Mouse (Mus musculus) adrenal gland (tissue): Measurements from ENCODE around the gene Zfp541.

Experiments
- intact Hi-C: fragments of 180-260 bp; cut with DNase I; formaldehyde crosslinking; loops from one replicate; pipeline ENCODE4 v1.15.1; 2025

Zfp541 gene

DNA sequence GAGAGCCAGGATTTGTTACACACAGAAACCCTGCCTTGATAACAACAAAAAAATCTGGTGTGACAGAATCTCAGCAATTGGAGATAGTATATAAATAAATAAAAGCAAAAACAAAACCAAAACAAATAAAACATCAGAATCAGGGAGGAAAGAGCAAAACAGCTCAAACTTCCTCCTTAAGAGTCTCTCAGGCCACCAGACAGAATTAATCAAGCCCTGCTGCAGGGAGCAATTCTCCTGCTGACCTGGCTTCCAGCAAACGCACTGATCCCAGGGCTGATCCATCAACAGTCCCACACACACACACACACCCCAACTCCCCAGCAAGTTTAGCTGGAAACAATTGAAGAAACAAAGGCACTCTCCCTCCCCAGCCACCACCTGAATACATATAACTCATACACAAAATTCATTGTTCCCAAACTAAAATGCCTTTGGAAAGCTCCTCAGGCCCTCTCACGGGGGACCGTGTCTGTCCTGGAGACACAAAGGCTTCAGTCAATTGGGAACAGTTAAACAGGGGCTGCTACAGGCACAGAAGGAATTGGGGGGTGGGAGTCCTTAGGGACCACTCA lies 17.7 kb upstream of the Zfp541 start:
- intact Hi-C loops = no loop called here

GRCm38 (mm10) chr7:16044531-16044930 lies 17.1 kb upstream of the Zfp541 start:
- intact Hi-C loops = no loop called here

GRCm38 (mm10) chr7:16045538-16045937 lies 16.1 kb upstream of the Zfp541 start:
- intact Hi-C loops = no loop called here

GRCm38 (mm10) chr7:16046101-16046480 lies 15.5 kb upstream of the Zfp541 start:
- intact Hi-C loops = no loop called here

GRCm38 (mm10) chr7:16046481-16047337 lies 14.9 kb upstream of the Zfp541 start:
- intact Hi-C loops = no loop called here

- intact Hi-C loops = no loop called here
Observed at GRCm38 (mm10) chr7:16047338-16048146, 14.1 kb upstream of the Zfp541 start, which contains the start of gene Bicra. Gene Bicra, minus strand, starts transcription at chr7:16047921.

DNA sequence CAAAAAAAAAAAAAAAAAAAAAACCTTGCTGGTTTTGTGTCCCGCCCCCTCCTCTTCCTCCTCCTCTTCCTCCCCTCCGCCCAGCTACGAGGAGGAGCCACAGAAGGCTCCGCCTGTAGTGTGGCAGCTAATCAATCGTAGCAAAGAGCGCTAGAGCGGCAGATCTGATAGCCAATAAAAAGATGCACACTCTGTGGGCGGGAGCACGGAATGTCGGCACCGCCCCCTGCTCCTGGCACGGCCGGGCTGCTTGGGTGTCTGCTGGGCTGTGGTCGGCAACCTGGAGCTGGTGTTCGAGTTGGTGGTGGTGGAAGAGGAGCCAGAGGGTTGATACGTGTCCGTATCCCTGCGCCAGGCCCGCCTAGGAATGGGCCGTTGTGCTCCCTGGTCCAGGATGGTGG lies 13.4 kb upstream of the Zfp541 start:
- intact Hi-C loops = no loop called here

- intact Hi-C loops = no loop called here
Observed at GRCm38 (mm10) chr7:16048675-16049575, 12.7 kb upstream of the Zfp541 start.

GRCm38 (mm10) chr7:16049576-16049915 lies 12.1 kb upstream of the Zfp541 start:
- intact Hi-C loops = no loop called here

- intact Hi-C loops = loop anchor here (2.0 kb wide), 1 partner anchor 68 kb away; no protein-coding TSS in a partner anchor
Observed at GRCm38 (mm10) chr7:16050600-16050999, 11.0 kb upstream of the Zfp541 start.

GRCm38 (mm10) chr7:16051883-16052595 lies 9.6 kb upstream of the Zfp541 start:
- intact Hi-C loops = loop anchor here (2.0 kb wide), 1 partner anchor 69 kb away; no protein-coding TSS in a partner anchor

DNA sequence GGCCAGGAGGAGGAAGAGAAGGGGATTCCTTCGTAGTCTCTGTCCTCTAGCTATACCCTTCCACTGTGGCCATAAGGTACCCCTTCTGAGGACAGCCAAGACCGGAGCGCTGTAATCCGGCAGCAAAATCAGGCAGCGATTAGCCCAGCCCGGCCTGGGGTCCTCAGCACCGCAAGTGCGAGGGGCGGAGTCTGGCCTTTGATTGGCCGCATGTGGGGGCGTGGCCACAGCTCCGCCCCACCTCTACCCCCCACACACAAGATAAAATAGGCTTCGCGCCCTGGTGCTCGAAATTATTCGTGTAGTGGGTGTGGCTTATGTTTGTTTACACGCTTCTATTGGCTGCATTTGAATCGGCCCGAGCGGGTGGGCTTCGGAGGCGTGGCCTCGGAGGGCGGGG lies 8.9 kb upstream of the Zfp541 start:
- intact Hi-C loops = no loop called here

- intact Hi-C loops = no loop called here
Observed at GRCm38 (mm10) chr7:16053105-16053504, 8.5 kb upstream of the Zfp541 start.

DNA sequence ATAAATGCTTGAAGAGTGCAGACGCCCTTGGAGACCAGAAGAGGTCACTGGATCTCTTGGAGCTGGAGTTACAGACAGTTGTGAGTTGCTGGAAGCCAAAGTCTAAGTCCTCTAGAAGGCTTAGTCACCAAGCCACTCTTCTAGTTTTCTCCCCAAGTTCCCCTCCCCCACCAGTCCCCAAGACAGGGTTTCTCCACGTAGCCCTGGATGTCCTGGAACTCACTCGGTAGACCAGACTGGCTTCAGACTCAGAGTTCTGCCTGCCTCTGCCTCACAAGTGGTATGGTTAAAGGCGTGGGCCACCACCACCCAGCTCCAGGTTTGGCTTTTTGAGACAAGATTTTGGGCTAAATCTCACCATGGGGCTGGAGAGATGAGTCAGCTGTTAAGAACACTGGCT lies 6.6 kb upstream of the Zfp541 start:
- intact Hi-C loops = loop anchor here (5.0 kb wide), 1 partner anchor 97 kb away; no protein-coding TSS in a partner anchor

- intact Hi-C loops = loop anchor here (5.0 kb wide), 1 partner anchor 97 kb away; no protein-coding TSS in a partner anchor
Observed at GRCm38 (mm10) chr7:16055665-16056064, 5.9 kb upstream of the Zfp541 start.

DNA sequence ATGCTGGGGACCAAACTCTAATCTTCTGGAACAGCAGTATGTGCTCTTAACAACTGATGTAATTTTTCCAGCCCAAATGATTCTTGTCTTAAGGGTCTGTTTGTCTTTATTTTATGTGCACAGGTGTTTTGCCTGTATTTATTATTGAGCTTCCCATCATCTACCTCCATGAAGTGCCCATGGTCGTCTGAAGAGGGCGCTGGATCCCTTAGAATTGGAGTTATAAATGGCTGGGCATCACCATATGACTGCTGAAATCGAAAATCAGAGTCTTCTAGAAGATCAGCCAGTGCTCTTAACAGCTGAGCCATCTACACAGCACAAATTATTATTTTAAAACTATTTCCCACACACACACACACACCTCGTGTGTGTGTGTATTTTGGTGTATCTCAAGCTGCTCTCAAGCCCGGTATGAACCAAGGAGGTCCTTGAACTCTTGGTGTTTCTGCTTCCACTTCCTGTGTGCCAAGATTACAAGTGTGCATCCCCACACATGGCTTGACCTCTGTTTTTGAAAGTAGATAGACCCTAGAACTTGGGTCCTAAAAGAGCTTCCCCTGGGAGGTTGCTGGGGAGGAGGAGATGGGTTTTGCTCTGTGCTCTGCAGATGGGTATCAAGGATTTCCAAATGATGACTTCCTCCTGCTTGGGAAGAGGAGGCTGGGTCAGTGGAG lies 5.0 kb upstream of the Zfp541 start:
- intact Hi-C loops = loop anchor here (5.0 kb wide), 1 partner anchor 96 kb away; no protein-coding TSS in a partner anchor

DNA sequence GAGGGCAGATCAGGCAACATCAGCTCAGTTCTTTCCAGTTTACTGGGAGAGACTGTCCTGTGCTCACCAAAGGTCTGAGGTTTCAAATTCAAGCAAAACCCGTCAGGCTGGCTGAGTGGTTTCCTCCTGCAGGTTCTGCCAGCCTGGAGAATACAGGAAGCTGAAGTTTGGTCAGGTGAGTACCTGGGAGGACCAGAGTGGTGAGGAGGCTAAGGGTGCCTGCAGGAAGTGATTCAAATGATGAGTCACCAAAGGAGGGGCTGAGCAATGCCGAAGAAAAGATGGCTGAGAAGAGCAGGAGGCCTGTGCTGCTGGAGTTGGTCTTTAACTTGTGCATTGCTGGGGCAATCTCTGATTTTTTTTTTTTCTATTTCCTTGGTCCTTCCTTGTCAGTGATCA lies 4.5 kb upstream of the Zfp541 start:
- intact Hi-C loops = loop anchor here (5.0 kb wide), 1 partner anchor 95 kb away; no protein-coding TSS in a partner anchor

- intact Hi-C loops = no loop called here
Observed at GRCm38 (mm10) chr7:16062099-16062420, 446 bp downstream of the Zfp541 start.

- intact Hi-C loops = no loop called here
Observed at GRCm38 (mm10) chr7:16063490-16063889, 1.9 kb downstream of the Zfp541 start.

DNA sequence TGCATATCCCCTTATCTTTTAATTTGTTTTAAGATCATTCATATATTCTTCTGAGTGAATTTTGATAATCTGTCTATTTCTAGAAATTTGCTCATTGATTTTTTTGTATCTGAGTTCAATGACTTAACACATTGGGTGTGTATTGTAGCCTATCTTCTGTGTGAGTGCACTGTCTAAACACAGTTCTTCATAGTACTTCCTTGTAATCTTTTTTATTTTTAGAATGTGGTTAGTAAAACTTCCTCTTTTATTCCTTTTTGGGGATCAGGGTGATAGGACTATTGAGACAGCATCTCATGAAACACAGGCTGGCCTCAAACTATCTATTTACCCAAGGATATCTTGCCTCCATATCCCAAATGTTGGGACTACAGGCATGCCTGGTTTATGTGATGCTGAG lies 9.2 kb downstream of the Zfp541 start:
- intact Hi-C loops = no loop called here
